ENCODE assay signal across 15 mouse cellular contexts in the genomic region with DNA sequence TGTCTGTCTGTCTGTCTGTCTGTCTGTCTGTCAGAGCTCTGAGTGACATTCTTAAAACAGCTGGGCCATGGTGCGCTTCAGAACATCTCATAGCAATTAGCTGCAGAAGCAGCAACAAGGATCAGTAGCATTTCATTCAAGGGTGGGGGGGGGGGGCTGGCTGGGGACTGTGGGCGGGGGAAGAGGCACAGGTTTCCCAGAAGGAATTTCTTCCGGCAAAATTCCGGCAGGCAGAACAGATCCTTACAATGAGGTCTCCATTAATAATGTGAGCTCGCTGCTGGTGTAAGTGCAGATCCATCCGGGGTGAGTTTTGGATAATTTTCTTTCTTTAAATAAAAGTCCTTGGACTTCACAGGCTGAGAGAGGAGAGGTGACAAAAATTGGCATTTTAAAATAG. TPM values are rescaled to one million over a fixed set of nuclear protein-coding genes. Genes with fewer than 3 reads are reported as not detected.
DNase-seq lines count a peak whose midpoint lies in the region; ATAC-seq and TF ChIP-seq lines count a peak whose summit lies in the region.
"Had no signal": no experiment of that assay in that cellular context is flagged by ENCODE, and none has a peak within 500 bp of the region (broad histone marks: within the 10 kb centered on the region; RNA-seq: fewer than 3 reads in every experiment).

No protein-coding gene starts in this region.

- no peak overlapping the region for H3K27ac ChIP-seq in forebrain, embryonic 10.5 days
- H3K27ac ChIP-seq in forebrain, embryonic 11.5 days (ENCODE audit: low read depth, low read length), result no peak overlapping the region
- no peak overlapping the region for H3K27ac ChIP-seq in hindbrain, embryonic 15.5 days (replicated peaks)
- H3K27ac ChIP-seq in olfactory bulb, adult 2 months (ENCODE audit: insufficient read depth, low read depth, low read length), result no peak overlapping the region
- H3K27ac ChIP-seq: liver, embryonic 15.5 days had no signal

- no peaks in the 10 kb centered on the region for H3K9me3 ChIP-seq in forebrain, embryonic 10.5 days
- H3K9me3 ChIP-seq in forebrain, embryonic 11.5 days (ENCODE audit: control insufficient read depth, low read length), result no peaks in the 10 kb centered on the region
- no peaks in the 10 kb centered on the region for H3K9me3 ChIP-seq in hindbrain, embryonic 15.5 days
- H3K9me3 ChIP-seq: liver, embryonic 15.5 days had no signal

- no peak overlapping the region for H3K9ac ChIP-seq in forebrain, embryonic 11.5 days (ENCODE audit: low read length)
- H3K9ac ChIP-seq in hindbrain, embryonic 15.5 days, result no peak overlapping the region
- H3K9ac ChIP-seq: liver, embryonic 15.5 days had no signal

- peak overlapping the region; percentile 23; the same call in 1 of the 2 replicates for H3K4me3 ChIP-seq in forebrain, embryonic 10.5 days
- H3K4me3 ChIP-seq in forebrain, embryonic 11.5 days (ENCODE audit: low read depth, low read length), result no peak overlapping the region
- 0 out of 2 replicates have a peak overlapping the region, but pooled peaks have one; percentile 8 for H3K4me3 ChIP-seq in hindbrain, embryonic 15.5 days
- peak overlapping the region; percentile 29 for H3K4me3 ChIP-seq in olfactory bulb, adult 2 months (ENCODE audit: insufficient read depth, low read depth, low read length)
- H3K4me3 ChIP-seq: liver, embryonic 15.5 days had no signal

- H3K4me1 ChIP-seq in forebrain, embryonic 10.5 days, result peaks cover 41% of the 10 kb centered on the region
- peaks cover 7% of the 10 kb centered on the region; the same call in 1 of the 2 replicates for H3K4me1 ChIP-seq in forebrain, embryonic 11.5 days (replicated peaks; ENCODE audit: control insufficient read depth, insufficient read depth, low read length)
- H3K4me1 ChIP-seq in hindbrain, embryonic 15.5 days (replicated peaks), result peaks cover 34% of the 10 kb centered on the region
- H3K4me1 ChIP-seq in olfactory bulb, adult 2 months (ENCODE audit: control insufficient read depth, insufficient read depth, low read length), result peaks cover 7% of the 10 kb centered on the region; the same call in 1 of the 2 replicates

- no peak overlapping the region for H3K4me2 ChIP-seq in forebrain, embryonic 11.5 days (ENCODE audit: low read depth, low read length, severe bottlenecking)
- H3K4me2 ChIP-seq in hindbrain, embryonic 15.5 days, result peak overlapping the region; percentile 50
- H3K4me2 ChIP-seq: liver, embryonic 15.5 days had no signal

- 6% methylated on average over 6 of the region's 6 CpGs for WGBS in forebrain, embryonic 10.5 days
- WGBS in forebrain, embryonic 11.5 days, result 6% methylated on average over 6 of the region's 6 CpGs
- WGBS in hindbrain, embryonic 15.5 days, result 6% methylated on average over 6 of the region's 6 CpGs
- WGBS in olfactory bulb, adult 2 months, result 15% methylated on average over 6 of the region's 6 CpGs

- ATAC-seq in forebrain, embryonic 11.5 days (replicated peaks; ENCODE audit: low FRiP score), result no peak
- ATAC-seq in hindbrain, embryonic 15.5 days (ENCODE audit: low FRiP score, low read depth), result no peak

- DNase-seq in forebrain, embryonic 10.5 days (ENCODE audit: extremely low spot score, low spot score), result no peak
- DNase-seq in forebrain, embryonic 11.5 days (ENCODE audit: low spot score), result no peak
- DNase-seq in left cerebral cortex, postnatal 14 days (ENCODE audit: low spot score in 2 of 2), result peak; percentile 17 to 26
- no peak for DNase-seq in left cerebral cortex, adult 8-10 months (ENCODE audit: low spot score in 2 of 2)
- no peak for DNase-seq in cerebellum, adult 11-12 months
- DNase-seq in cerebellum, adult 9-11 months, result no peak
- DNase-seq: gastrocnemius, postnatal 36 days; kidney, postnatal 36 days; thymus, adult 18-20 months had no signal

- no peak for TF ChIP-seq CTCF in olfactory bulb, adult 2 months (IDR thresholded peaks at IDR 0.05; ENCODE audit: insufficient read depth, low read depth, low read length)

- H3K27me3 ChIP-seq in forebrain, embryonic 10.5 days (ENCODE audit: poor library complexity, severe bottlenecking), result no peaks in the 10 kb centered on the region
- no peaks in the 10 kb centered on the region for H3K27me3 ChIP-seq in forebrain, embryonic 11.5 days (ENCODE audit: control insufficient read depth, insufficient read depth, low read length)
- H3K27me3 ChIP-seq in hindbrain, embryonic 15.5 days, result no peaks in the 10 kb centered on the region
- H3K27me3 ChIP-seq: liver, embryonic 15.5 days had no signal

- no peaks in the 10 kb centered on the region for H3K36me3 ChIP-seq in forebrain, embryonic 10.5 days (replicated peaks)
- H3K36me3 ChIP-seq in forebrain, embryonic 11.5 days (ENCODE audit: control insufficient read depth, insufficient read depth, low read length), result no peaks in the 10 kb centered on the region
- H3K36me3 ChIP-seq in hindbrain, embryonic 15.5 days, result no peaks in the 10 kb centered on the region

- TF ChIP-seq POLR2A in olfactory bulb, adult 2 months (IDR thresholded peaks at IDR 0.05; ENCODE audit: insufficient read depth, low read depth, low read length), result no peak

- intact Hi-C loops in left cerebral cortex, postnatal 14 days (cut with DNase I), result loop anchor here (2.0 kb wide), 1 partner anchor 69 kb away; no protein-coding TSS in a partner anchor

RNA-seq across cellular contexts. Expression of a gene that starts 40.0 kb away (rescaled TPM):
- polyA plus RNA-seq in forebrain, embryonic 10.5 days (2016; fragmentation: Nextera tagmentation; extraction: Ambion mirVana), result 27.2 and 27.8 TPM in 2 replicates
- polyA plus RNA-seq in forebrain, embryonic 11.5 days (2014; fragmentation: Nextera tagmentation; extraction: Ambion mirVana), result 34.7 and 44.6 TPM in 2 replicates
- 100 to 1,000 TPM; 333 to 340 TPM for total RNA-seq in left cerebral cortex, postnatal 14 days (2021)
- 100 to 1,000 TPM; 247 to 279 (median 255) TPM for total RNA-seq in left cerebral cortex, adult 8-10 months (2022)
- 38.8 and 41.9 TPM in 2 replicates for polyA plus RNA-seq in hindbrain, embryonic 15.5 days (2015; fragmentation: Nextera tagmentation; extraction: Ambion mirVana)
- 475 and 884 TPM in 2 replicates for polyA plus RNA-seq in olfactory bulb, adult 2 months (2012; ENCODE audit: insufficient read depth, insufficient read length, low replicate concordance, missing spikeins)

RNA-seq across cellular contexts. Expression of a gene that starts 49.9 kb away (rescaled TPM):
- polyA plus RNA-seq in forebrain, embryonic 10.5 days (2016; fragmentation: Nextera tagmentation; extraction: Ambion mirVana), result not detected in 2 replicates
- polyA plus RNA-seq in forebrain, embryonic 11.5 days (2014; fragmentation: Nextera tagmentation; extraction: Ambion mirVana), result not detected in 2 replicates
- not detected for total RNA-seq in left cerebral cortex, postnatal 14 days (2021)
- total RNA-seq in left cerebral cortex, adult 8-10 months (2022), result not detected
- not detected in 2 replicates for polyA plus RNA-seq in hindbrain, embryonic 15.5 days (2015; fragmentation: Nextera tagmentation; extraction: Ambion mirVana)
- not detected in 2 replicates for polyA plus RNA-seq in olfactory bulb, adult 2 months (2012; ENCODE audit: insufficient read depth, insufficient read length, low replicate concordance, missing spikeins)
- total RNA-seq: gastrocnemius, postnatal 36 days; megakaryocyte progenitor cell, adult 5-6 weeks had no signal
- polyA plus RNA-seq: embryonic facial prominence, embryonic 14.5 days; spleen, adult 2 months had no signal

Comparison
In these comparisons a context has a peak if more than half of its experiments do, and no peak if none do; other contexts are left out.
1. DNase-seq: peak in left cerebral cortex, postnatal 14 days (2 of 2); none in forebrain, embryonic 10.5 days (single experiment), forebrain, embryonic 11.5 days (single experiment), left cerebral cortex, adult 8-10 months (0 of 2), cerebellum, adult 11-12 months (single experiment) and cerebellum, adult 9-11 months (single experiment).
2. RNA of a gene that starts 40.0 kb away (polyA plus RNA-seq): 475 to 884 TPM in olfactory bulb, adult 2 months; 34.7 to 44.6 TPM in forebrain, embryonic 11.5 days, 38.8 to 41.9 TPM in hindbrain, embryonic 15.5 days and 27.2 to 27.8 TPM in forebrain, embryonic 10.5 days; every median in the first group is over 10 times any median in the second.